Mouse (Mus musculus) monocyte, adult 2 months (primary cell): ENCODE measurements around the gene Pla2g4b.

Source experiments
- DNase-seq, 2 experiments: peaks; one replicate each; pipeline ENCODE4 v3.0.0; 2022; ENCODE audit warnings: low spot score in 2 of 2, low read depth in 1 of 2

The Pla2g4b gene

GRCm38 (mm10) chr2:120032726-120033467 lies at the start of gene Pla2g4b:
Gene Pla2g4b, plus strand, starts transcription at chr2:120033417.
- DNase-seq, result no peak

- DNase-seq, result no peak
These were observed 47.3 kb upstream of the Pla2g4b start for GRCm38 (mm10) chr2:119985871-119986270.

- no peak for DNase-seq
These were observed 46.8 kb upstream of the Pla2g4b start for GRCm38 (mm10) chr2:119986369-119986768.

GRCm38 (mm10) chr2:119987441-119987840 lies 45.8 kb upstream of the Pla2g4b start:
- DNase-seq, result no peak

- DNase-seq, result no peak
These were observed 44.3 kb upstream of the Pla2g4b start for GRCm38 (mm10) chr2:119988952-119989351.

GRCm38 (mm10) chr2:119990881-119991280 lies 42.3 kb upstream of the Pla2g4b start:
- DNase-seq, result no peak

GRCm38 (mm10) chr2:119992349-119992748 lies 40.9 kb upstream of the Pla2g4b start:
- DNase-seq, result no peak

GRCm38 (mm10) chr2:119993515-119993914 lies 39.7 kb upstream of the Pla2g4b start:
- DNase-seq, result no peak

- DNase-seq, result no peak
These were observed 38.4 kb upstream of the Pla2g4b start for GRCm38 (mm10) chr2:119994839-119995238.

GRCm38 (mm10) chr2:119995391-119996281 lies 37.6 kb upstream of the Pla2g4b start:
- DNase-seq, result no peak

GRCm38 (mm10) chr2:119997354-119997753 lies 35.9 kb upstream of the Pla2g4b start:
- no peak for DNase-seq

GRCm38 (mm10) chr2:119999731-120000130 lies 33.5 kb upstream of the Pla2g4b start:
- no peak for DNase-seq

GRCm38 (mm10) chr2:120000882-120001584 lies 32.2 kb upstream of the Pla2g4b start:
- no peak for DNase-seq

- DNase-seq, result no peak
These were observed 31.3 kb upstream of the Pla2g4b start for GRCm38 (mm10) chr2:120001956-120002355.

GRCm38 (mm10) chr2:120003970-120004369 lies 29.2 kb upstream of the Pla2g4b start:
- no peak for DNase-seq

- DNase-seq, result no peak
These were observed 26.5 kb upstream of the Pla2g4b start for GRCm38 (mm10) chr2:120006696-120007095.

GRCm38 (mm10) chr2:120007680-120008210 lies 25.5 kb upstream of the Pla2g4b start:
- DNase-seq, result no peak

GRCm38 (mm10) chr2:120008672-120009071 lies 24.5 kb upstream of the Pla2g4b start:
- DNase-seq, result peak; percentile 5 to 37

- DNase-seq, result no peak
These were observed 21.6 kb upstream of the Pla2g4b start for GRCm38 (mm10) chr2:120011462-120012200.

GRCm38 (mm10) chr2:120012924-120013323 lies 20.3 kb upstream of the Pla2g4b start:
- DNase-seq, result no peak
